Mouse (Mus musculus): ENCODE data around the gene Uvssa. TPM values are rescaled to one million over a fixed set of nuclear protein-coding genes. Genes with fewer than 3 reads are reported as not detected.

Uvssa gene
- 13.6 TPM for polyA plus RNA-seq (2017; shearing (Covaris generic))

DNA sequence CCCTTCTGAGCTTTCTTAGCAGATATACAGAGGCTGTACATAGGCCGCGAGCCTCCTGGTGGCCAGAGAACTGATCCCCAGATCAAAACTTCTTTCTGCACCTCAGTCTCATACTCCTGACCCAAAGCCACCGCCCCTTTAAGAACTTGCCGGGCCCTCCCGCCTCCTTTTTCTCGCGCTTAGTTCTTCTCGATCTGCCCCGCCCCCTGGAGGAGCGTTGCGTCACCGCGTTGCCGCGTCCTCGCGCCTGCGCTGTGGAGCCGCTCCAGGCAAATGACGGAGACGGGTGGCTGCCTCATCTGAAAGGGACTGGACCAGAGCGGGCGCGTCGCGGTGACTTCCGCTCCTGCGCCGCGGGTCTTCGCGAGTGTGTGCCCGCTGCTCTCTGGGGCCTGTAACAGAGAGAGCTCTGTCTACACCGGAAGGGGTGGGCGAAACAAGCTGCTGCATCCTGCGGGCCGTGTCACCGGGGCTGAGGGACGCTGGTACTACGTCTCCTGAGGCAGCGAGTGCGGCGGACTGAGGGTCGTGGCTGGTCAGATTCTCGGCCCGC lies at the start of gene Uvssa:
Gene Uvssa, plus strand, starts transcription at position 248 of the 553 bp plus-strand sequence.

DNA sequence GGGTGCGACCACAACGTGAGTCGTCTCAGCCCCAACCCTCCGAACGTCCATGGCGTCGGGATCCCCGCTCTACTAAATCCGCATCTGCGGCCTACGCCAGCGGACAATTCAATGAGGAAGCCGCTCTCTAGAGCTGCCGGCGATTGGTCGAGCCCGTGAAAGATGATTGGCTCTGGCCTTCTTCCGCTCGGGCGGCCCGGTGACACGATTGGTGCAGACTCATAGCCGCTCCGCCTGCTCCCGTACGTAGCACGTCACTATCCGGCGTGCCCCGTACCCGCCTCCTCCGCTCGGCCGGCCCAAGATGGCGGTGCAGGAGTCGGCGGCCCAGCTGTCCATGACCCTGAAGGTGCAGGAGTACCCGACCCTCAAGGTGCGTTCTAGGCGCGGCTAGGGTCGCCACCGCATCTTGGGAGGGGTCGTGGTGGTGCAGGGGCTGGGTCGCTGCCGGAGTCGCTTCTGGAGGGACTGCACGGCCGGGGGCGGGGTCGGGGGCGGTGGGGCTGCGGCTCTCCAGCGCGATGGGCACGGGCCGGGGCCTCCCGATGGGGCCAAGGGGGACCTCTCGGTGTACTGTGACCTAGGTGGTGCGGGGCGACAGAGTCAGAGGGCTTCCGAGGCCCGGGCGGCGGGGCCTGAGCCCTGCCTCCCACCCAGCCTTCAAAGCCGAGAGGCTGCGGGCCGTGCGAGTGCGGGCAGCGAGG lies 42.9 kb upstream of the Uvssa start, which contains the start of gene Maea:
Gene Maea, plus strand, starts transcription at position 237 of the 704 bp plus-strand sequence.

DNA sequence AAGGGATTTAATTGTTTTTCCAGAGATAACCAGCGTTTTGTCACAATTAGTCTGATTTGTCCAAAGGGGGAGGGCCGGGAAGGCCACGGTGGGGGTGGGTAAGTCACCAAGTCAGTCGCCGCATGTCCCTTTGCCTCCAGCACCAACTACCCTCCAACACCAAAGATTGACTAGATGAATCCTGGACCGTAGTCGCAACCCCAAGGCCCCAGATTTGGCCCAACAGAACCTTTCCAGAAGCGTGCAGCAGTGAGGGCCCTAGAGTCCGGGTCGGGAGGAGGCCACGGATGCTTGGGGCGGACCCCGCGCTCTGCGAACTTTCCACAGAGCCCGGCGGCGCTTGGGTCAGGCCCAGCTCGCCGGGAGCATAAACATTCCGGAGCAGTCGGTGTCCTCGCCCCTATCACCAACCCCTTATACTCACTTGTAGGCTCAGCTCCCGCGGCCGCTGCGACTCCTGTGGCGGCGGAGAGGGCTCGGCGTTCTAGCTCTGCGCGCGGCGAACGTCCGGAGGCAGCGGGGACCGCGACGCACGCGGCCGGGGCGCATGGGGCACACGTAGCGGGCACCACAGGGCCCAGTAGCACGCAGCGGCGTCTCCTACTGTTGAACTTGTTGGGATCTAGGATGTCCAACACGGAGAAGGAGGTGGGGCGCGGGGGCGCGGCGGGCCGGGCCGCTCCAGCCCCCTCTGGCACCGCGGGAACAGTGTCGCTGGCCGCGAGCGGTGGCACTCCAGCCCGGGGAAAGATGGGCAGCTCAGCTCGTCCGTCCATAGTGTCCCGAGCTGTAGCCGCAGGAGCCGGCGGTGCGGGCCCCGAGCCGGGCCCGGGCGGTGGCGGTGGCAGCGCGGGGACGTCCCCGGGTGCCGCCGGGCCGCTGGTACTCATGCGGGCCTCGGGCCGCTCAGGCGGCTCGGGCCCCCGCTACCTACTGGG lies 55.1 kb downstream of the Uvssa start, which contains the start of gene Nkx1-1:
Gene Nkx1-1, minus strand, starts transcription at position 776 of the 938 bp plus-strand sequence.

Other genes starting within 250 kb of the Uvssa start
- not detected for gene Spon2, start 160.1 kb upstream of the Uvssa start, polyA plus RNA-seq (2017; shearing (Covaris generic))
- gene Ctbp1, start 103.6 kb upstream of the Uvssa start, polyA plus RNA-seq (2017; shearing (Covaris generic)), result 346 TPM
- gene Maea, start 43.0 kb upstream of the Uvssa start, polyA plus RNA-seq (2017; shearing (Covaris generic)), result 94.7 TPM
- not detected for gene Nkx1-1, start 55.4 kb downstream of the Uvssa start, polyA plus RNA-seq (2017; shearing (Covaris generic))